Mouse (Mus musculus) liver, embryonic 11.5 days (tissue): ENCODE data around the gene Myom1. TPM values are rescaled to one million over a fixed set of nuclear protein-coding genes. Genes with fewer than 3 reads are reported as not detected.

Experiments used
- ATAC-seq: fragments of 200-750 bp; cut with Nextera tagmentation; replicated peaks from 2 replicates; pipeline ENCODE4 v1.8.0; 2017; ENCODE audit warnings: moderate number of reproducible peaks, mild to moderate bottlenecking, moderate TSS enrichment, moderate library complexity; ENCODE audit not compliant: low FRiP score
- DNase-seq: peaks from one replicate; pipeline ENCODE4 v3.0.0-alpha.2; 2017; ENCODE audit warnings: low spot score
- H3K27ac ChIP-seq: fragments of 300-500 bp; sonication (generic); 2 replicates; pipeline ENCODE4 v1.5.1; 2014; ENCODE audit warnings: mild to moderate bottlenecking, low read depth, low read length, control low read depth
- H3K27me3 ChIP-seq: fragments of 300-500 bp; sonication (generic); replicated peaks from 2 replicates; pipeline ENCODE4 v1.6.1; 2014; ENCODE audit warnings: low read length, mixed read lengths; ENCODE audit not compliant: control insufficient read depth, insufficient read depth
- H3K36me3 ChIP-seq: fragments of 300-500 bp; sonication (generic); 2 replicates; pipeline ENCODE4 v1.6.1; 2014; ENCODE audit warnings: mild to moderate bottlenecking, low read length, moderate library complexity, mixed read lengths; ENCODE audit not compliant: control insufficient read depth, insufficient read depth
- H3K4me1 ChIP-seq: fragments of 300-500 bp; sonication (generic); replicated peaks from 2 replicates; pipeline ENCODE4 v1.6.1; 2014; ENCODE audit warnings: low read length, mixed read lengths; ENCODE audit not compliant: control insufficient read depth, insufficient read depth
- H3K4me2 ChIP-seq: fragments of 300-500 bp; sonication (generic); 2 replicates; pipeline ENCODE4 v1.6.1; 2014; ENCODE audit warnings: mild to moderate bottlenecking, control low read depth, moderate library complexity
- H3K4me3 ChIP-seq: fragments of 300-500 bp; sonication (generic); 2 replicates; pipeline ENCODE4 v1.5.1; 2014; ENCODE audit warnings: low read depth, low read length, control low read depth
- H3K9ac ChIP-seq: fragments of 300-500 bp; sonication (generic); 2 replicates; pipeline ENCODE4 v1.6.1; 2014; ENCODE audit warnings: low read depth, low read length, control low read depth
- H3K9me3 ChIP-seq: fragments of 300-500 bp; sonication (generic); 2 replicates; pipeline ENCODE4 v1.6.1; 2016; ENCODE audit warnings: low read length, inconsistent platforms, mixed read lengths; ENCODE audit not compliant: control insufficient read depth
- WGBS: fragments of 180-500 bp; shearing (Covaris S2); extraction: QIAGEN DNeasy Blood & Tissue Kit; methylation state at CpG from one replicate; pipeline ENCODE4 v1.1.7; 2014; 5-methylcytosine and 5-hydroxymethylcytosine counted together
- polyA plus RNA-seq: library from polyadenylated mRNA; unstranded; fragments of >200 nt; fragmentation: Nextera tagmentation; extraction: Ambion mirVana; gene quantifications from 2 replicates; pipeline ENCODE4 v1.2.1, GENCODE M21; 2014

Myom1 gene
- polyA plus RNA-seq, 1 experiment from 2014 or later, result 7.3 TPM

- no peak for DNase-seq
- Histone ChIP-seq H3K36me3 (no peaks in the 10 kb centered on the region), H3K27ac (no peak overlapping the region)
Observed at GRCm38 (mm10) chr17:71088991-71089434, 86.6 kb downstream of the Myom1 start.

GRCm38 (mm10) chr17:71089781-71090480 lies 87.5 kb downstream of the Myom1 start:
- ATAC-seq (no peak), DNase-seq (no peak)
- 83% methylated on average over 11 of the region's 11 CpGs for WGBS
- 0 out of 2 replicates have a peak overlapping the region, but pooled peaks have one; percentile 16 for H3K27ac ChIP-seq
- H3K9me3 ChIP-seq, result no peaks in the 10 kb centered on the region
- H3K4me1 ChIP-seq, result peaks cover 8% of the 10 kb centered on the region; the same call in 1 of the 2 replicates
- H3K27me3 ChIP-seq, result no peaks in the 10 kb centered on the region
- H3K36me3 ChIP-seq, result no peaks in the 10 kb centered on the region
- no peak overlapping the region for H3K9ac ChIP-seq
- no peak overlapping the region for H3K4me2 ChIP-seq
- H3K4me3 ChIP-seq, result no peak overlapping the region

More at GRCm38 (mm10) chr17:71088991-71089434, 86.6 kb downstream of the Myom1 start:
- WGBS, result 53% methylated on average over 9 of the region's 9 CpGs
- Histone ChIP-seq H3K9ac (no peak overlapping the region), H3K4me1 (peaks cover 8% of the 10 kb centered on the region; the same call in 1 of the 2 replicates), H3K4me2 (no peak overlapping the region), H3K27me3 (no peaks in the 10 kb centered on the region), H3K4me3 (no peak overlapping the region), H3K9me3 (no peaks in the 10 kb centered on the region)
- ATAC-seq, result no peak

GRCm38 (mm10) chr17:71091024-71091423 lies 88.6 kb downstream of the Myom1 start:
- DNase-seq (no peak), ATAC-seq (no peak)
- no peaks in the 10 kb centered on the region for H3K9me3 ChIP-seq
- H3K4me1 ChIP-seq, result peaks cover 8% of the 10 kb centered on the region; the same call in 1 of the 2 replicates
- H3K9ac ChIP-seq, result no peak overlapping the region
- no peaks in the 10 kb centered on the region for H3K27me3 ChIP-seq
- 74% methylated on average over 4 of the region's 4 CpGs for WGBS
- H3K27ac ChIP-seq, result no peak overlapping the region
- H3K36me3 ChIP-seq, result no peaks in the 10 kb centered on the region
- H3K4me2 ChIP-seq, result no peak overlapping the region
- no peak overlapping the region for H3K4me3 ChIP-seq

- no peak overlapping the region for H3K4me3 ChIP-seq
- H3K9ac ChIP-seq, result no peak overlapping the region
- no peaks in the 10 kb centered on the region for H3K9me3 ChIP-seq
- H3K4me2 ChIP-seq, result no peak overlapping the region
- H3K27me3 ChIP-seq, result no peaks in the 10 kb centered on the region
- no peak overlapping the region for H3K27ac ChIP-seq
- H3K36me3 ChIP-seq, result no peaks in the 10 kb centered on the region
- peaks cover 8% of the 10 kb centered on the region; the same call in 1 of the 2 replicates for H3K4me1 ChIP-seq
- 85% methylated on average over 4 of the region's 4 CpGs for WGBS
- no peak for DNase-seq
- ATAC-seq, result no peak
Observed at GRCm38 (mm10) chr17:71092341-71092740, 89.9 kb downstream of the Myom1 start.

GRCm38 (mm10) chr17:71093793-71094192 lies 91.4 kb downstream of the Myom1 start:
- Histone ChIP-seq H3K9me3 (no peaks in the 10 kb centered on the region), H3K36me3 (no peaks in the 10 kb centered on the region), H3K9ac (no peak overlapping the region), H3K4me3 (no peak overlapping the region), H3K4me2 (no peak overlapping the region), H3K27me3 (no peaks in the 10 kb centered on the region), H3K27ac (no peak overlapping the region), H3K4me1 (0 out of 2 replicates have a peak, but pooled peaks cover 3% of the 10 kb centered on the region)
- 81% methylated on average over 5 of the region's 5 CpGs for WGBS
- DNase-seq, result no peak
- no peak for ATAC-seq

- H3K4me1 ChIP-seq, result 0 out of 2 replicates have a peak, but pooled peaks cover 3% of the 10 kb centered on the region
- H3K9me3 ChIP-seq, result no peaks in the 10 kb centered on the region
- whole genome bisulfite sequencing, result 87% methylated on average over 3 of the region's 3 CpGs
- no peak overlapping the region for H3K9ac ChIP-seq
- H3K27ac ChIP-seq, result no peak overlapping the region
- no peak overlapping the region for H3K4me3 ChIP-seq
- H3K36me3 ChIP-seq, result no peaks in the 10 kb centered on the region
- ATAC-seq, result no peak
- DNase-seq, result no peak
- H3K27me3 ChIP-seq, result no peaks in the 10 kb centered on the region
- no peak overlapping the region for H3K4me2 ChIP-seq
Observed at GRCm38 (mm10) chr17:71094438-71094837, 92.0 kb downstream of the Myom1 start.

- no peak overlapping the region for H3K4me2 ChIP-seq
- no peak overlapping the region for H3K9ac ChIP-seq
- H3K4me1 ChIP-seq, result no peaks in the 10 kb centered on the region
- H3K36me3 ChIP-seq, result no peaks in the 10 kb centered on the region
- DNase-seq (no peak), ATAC-seq (no peak)
- WGBS, result 82% methylated on average over 8 of the region's 8 CpGs
- no peaks in the 10 kb centered on the region for H3K9me3 ChIP-seq
- no peak overlapping the region for H3K4me3 ChIP-seq
- no peaks in the 10 kb centered on the region for H3K27me3 ChIP-seq
- no peak overlapping the region for H3K27ac ChIP-seq
Observed at GRCm38 (mm10) chr17:71096557-71097208, 94.2 kb downstream of the Myom1 start.

- H3K9ac ChIP-seq, result no peak overlapping the region
- ATAC-seq, result no peak
- no peaks in the 10 kb centered on the region for H3K9me3 ChIP-seq
- no peak overlapping the region for H3K4me3 ChIP-seq
- no peaks in the 10 kb centered on the region for H3K36me3 ChIP-seq
- WGBS, result 88% methylated on average over 6 of the region's 6 CpGs
- no peak overlapping the region for H3K27ac ChIP-seq
- no peaks in the 10 kb centered on the region for H3K27me3 ChIP-seq
- no peak for DNase-seq
- H3K4me1 ChIP-seq, result no peaks in the 10 kb centered on the region
- no peak overlapping the region for H3K4me2 ChIP-seq
Observed at GRCm38 (mm10) chr17:71097209-71097597, 94.8 kb downstream of the Myom1 start.
